Mouse (Mus musculus) heart, adult 2 months (tissue): ENCODE measurements around the gene Ky. TPM values are rescaled to one million over a fixed set of nuclear protein-coding genes. Genes with fewer than 3 reads are reported as not detected.

ENCODE experiments used
- DNase-seq, 2 experiments: peaks; one replicate each; pipeline ENCODE4 v3.0.0; 2021
- H3K27ac ChIP-seq: fragments of 200-600 bp; 2 replicates; pipeline ENCODE4 v1.8.1; 2022
- H3K27me3 ChIP-seq: fragments of 200-500 bp; 2 replicates; pipeline ENCODE4 v1.6.1; 2012; ENCODE audit warnings: mild to moderate bottlenecking, low read length, inconsistent platforms, mixed read lengths; ENCODE audit not compliant: control insufficient read depth, insufficient read depth
- H3K36me3 ChIP-seq: fragments of 200-500 bp; 2 replicates; pipeline ENCODE4 v1.6.1; 2012; ENCODE audit warnings: low read length, inconsistent platforms; ENCODE audit not compliant: control insufficient read depth, insufficient read depth
- H3K4me1 ChIP-seq: fragments of 200-500 bp; 2 replicates; pipeline ENCODE4 v1.6.1; 2011; ENCODE audit warnings: low read length; ENCODE audit not compliant: control insufficient read depth, insufficient read depth
- H3K4me3 ChIP-seq: fragments of 200-600 bp; 2 replicates; pipeline ENCODE4 v1.8.1; 2022
- H3K79me2 ChIP-seq: fragments of 200-500 bp; replicated peaks from 2 replicates; pipeline ENCODE4 v1.6.1; 2012; ENCODE audit warnings: mild to moderate bottlenecking, inconsistent platforms, low read length, moderate library complexity, mixed read lengths; ENCODE audit not compliant: control insufficient read depth, insufficient read depth
- H3K9ac ChIP-seq: fragments of 200-500 bp; 2 replicates; pipeline ENCODE4 v1.6.1; 2012; ENCODE audit warnings: low read depth, mild to moderate bottlenecking, control low read depth, inconsistent platforms, low read length, mixed read lengths
- CTCF ChIP-seq: fragments of 200-600 bp; IDR thresholded peaks from 2 replicates; pipeline ENCODE4 v1.8.1; 2022; ENCODE audit warnings: antibody characterized with exemption, mild to moderate bottlenecking, moderate library complexity
- EP300 ChIP-seq: fragments of 200-500 bp; IDR thresholded peaks from 2 replicates; pipeline ENCODE4 v1.6.1; 2011; ENCODE audit warnings: low read depth, low read length, control low read depth; ENCODE audit not compliant: insufficient read depth
- POLR2A ChIP-seq: fragments of 200-500 bp; IDR thresholded peaks from 2 replicates; pipeline ENCODE4 v1.6.1; 2011; ENCODE audit warnings: mild to moderate bottlenecking, low read depth, low read length, control low read depth; ENCODE audit not compliant: insufficient read depth
- WGBS: fragments of 180-500 bp; shearing (Covaris S2); methylation state at CpG from one replicate; pipeline ENCODE4 v1.1.7; 2018; 5-methylcytosine and 5-hydroxymethylcytosine counted together
- intact Hi-C: fragments of 180-260 bp; cut with DNase I; formaldehyde crosslinking; loops from one replicate; pipeline ENCODE4 v1.15.1; 2025
- polyA plus RNA-seq: library from polyadenylated mRNA; depleted of rRNA; stranded (reverse); fragments of >200 nt; gene quantifications from 2 replicates; pipeline ENCODE4 v1.2.3, GENCODE M21; 2012; rRNA removed
- total RNA-seq, 2 experiments: library from RNA; stranded (reverse); gene quantifications; 2 replicates each; pipeline ENCODE4 v1.2.3; 2021

The Ky gene
- total and polyA plus RNA-seq, 3 experiments, result 8.2 to 12.1 (median 11.4) TPM

DNA sequence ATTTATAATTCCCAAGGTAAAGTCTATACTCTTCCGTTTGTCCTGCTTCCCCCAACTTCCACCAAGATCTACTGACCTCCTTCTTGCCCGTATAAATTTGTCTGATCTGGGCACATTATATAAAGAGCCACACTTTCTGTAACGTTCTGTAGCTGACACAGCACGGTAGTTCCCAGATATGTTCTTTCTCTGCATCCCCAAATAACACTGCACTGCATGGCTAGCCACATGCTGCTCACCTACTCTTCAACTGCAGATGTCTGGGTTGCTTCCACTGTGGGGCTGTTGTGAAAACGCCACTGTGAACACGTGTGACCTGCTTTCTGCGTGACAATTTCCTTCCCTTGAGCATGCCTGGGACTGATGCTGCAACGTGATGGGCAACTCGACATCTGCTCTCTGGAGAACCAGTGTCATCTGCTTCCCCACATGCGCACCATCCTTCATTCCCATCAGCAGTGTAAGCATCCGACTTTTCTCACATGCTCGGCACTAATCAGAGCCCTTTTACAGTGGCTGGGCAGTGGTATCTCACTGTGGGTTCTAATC is 76.4 kb downstream of the Ky start:
- 70% methylated on average over 12 of the region's 12 CpGs for WGBS
- Histone ChIP-seq H3K27ac (no peak overlapping the region), H3K9ac (no peak overlapping the region), H3K36me3 (no peaks in the 10 kb centered on the region), H3K4me3 (no peak overlapping the region), H3K27me3 (no peaks in the 10 kb centered on the region), H3K4me1 (no peaks in the 10 kb centered on the region), H3K79me2 (no peaks in the 10 kb centered on the region)
- intact Hi-C loops, result no loop called here
- DNase-seq, result no peak
- TF ChIP-seq POLR2A, result no peak
- no peak for TF ChIP-seq CTCF

DNA sequence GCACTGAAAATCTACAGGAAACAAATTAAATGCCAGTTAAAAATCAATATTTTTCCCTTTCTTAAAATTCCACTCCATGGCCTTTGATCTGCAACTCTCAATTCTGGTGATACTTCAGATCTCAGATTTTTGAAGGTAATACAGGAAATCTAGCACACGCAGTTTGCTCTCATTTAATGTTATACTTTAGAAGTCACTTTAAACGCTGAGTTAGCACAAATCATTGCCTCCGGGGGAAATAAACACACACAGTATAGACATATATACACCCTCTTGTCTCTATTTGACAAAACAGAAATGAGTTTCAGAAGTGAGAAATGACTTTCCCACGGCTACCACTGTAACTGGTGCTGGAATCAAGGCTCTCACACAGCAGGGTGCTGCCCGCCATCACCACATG is 81.8 kb downstream of the Ky start:
- intact Hi-C loops, result no loop called here
- no peak for DNase-seq
- Histone ChIP-seq H3K27me3 (no peaks in the 10 kb centered on the region), H3K9ac (no peak overlapping the region), H3K36me3 (no peaks in the 10 kb centered on the region), H3K79me2 (no peaks in the 10 kb centered on the region), H3K27ac (no peak overlapping the region), H3K4me3 (no peak overlapping the region), H3K4me1 (no peaks in the 10 kb centered on the region)
- TF ChIP-seq POLR2A (no peak), EP300 (no peak), CTCF (no peak)
- WGBS, result 90% methylated on average over 5 of the region's 5 CpGs

DNA sequence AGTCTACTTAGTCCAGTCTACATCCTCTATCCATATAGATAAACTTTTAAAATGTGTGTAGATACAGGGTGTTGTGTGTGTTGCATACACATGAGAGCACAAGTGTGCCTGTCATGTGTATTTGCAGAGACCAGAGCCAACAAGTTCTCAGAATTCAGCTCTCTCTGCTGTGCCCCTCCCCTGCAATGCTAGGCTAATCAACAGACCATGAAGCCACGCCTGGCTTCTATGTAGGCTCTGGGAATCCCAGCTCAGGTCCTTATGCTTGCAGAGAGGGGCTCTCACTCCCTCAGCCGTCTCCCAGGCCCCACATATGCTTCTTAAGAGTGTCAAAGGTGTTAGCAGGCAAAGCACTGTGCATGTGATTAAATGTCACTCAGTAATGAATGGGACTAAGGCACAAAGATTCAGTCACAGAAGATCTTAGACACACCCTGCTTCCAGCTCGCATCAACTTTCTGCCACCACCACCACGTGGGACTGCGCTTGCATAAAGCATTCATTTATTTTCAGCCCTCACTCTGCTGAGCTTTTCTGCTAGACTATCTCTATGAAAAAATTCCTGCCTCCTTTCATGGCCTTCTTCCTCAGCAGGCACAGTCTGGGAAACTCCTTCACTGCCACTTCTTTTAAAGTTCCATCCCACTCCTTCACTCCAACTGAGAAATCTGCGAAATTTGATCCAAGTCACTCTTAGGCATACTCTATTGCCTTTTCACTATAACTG is 89.3 kb downstream of the Ky start:
- DNase-seq, result no peak
- Histone ChIP-seq H3K4me3 (no peak overlapping the region), H3K36me3 (no peaks in the 10 kb centered on the region; the same call in 1 of the 2 replicates), H3K27me3 (no peaks in the 10 kb centered on the region), H3K27ac (no peak overlapping the region), H3K79me2 (no peaks in the 10 kb centered on the region), H3K4me1 (no peaks in the 10 kb centered on the region), H3K9ac (no peak overlapping the region)
- intact Hi-C loops, result no loop called here
- TF ChIP-seq EP300 (no peak), POLR2A (no peak), CTCF (no peak)
- 82% methylated on average over 6 of the region's 6 CpGs for WGBS

Other genes with a start within 250 kb of the Ky start
- gene Ephb1, start 151.1 kb upstream of the Ky start, total RNA-seq, result 10 to 100 TPM; 21.2 to 23.3 TPM
- 2.8 and 3.1 TPM in 2 replicates for gene Ephb1, start 151.1 kb upstream of the Ky start, polyA plus RNA-seq
- 100 to 1,000 TPM; 344 to 384 TPM for gene Anapc13, start 120.5 kb downstream of the Ky start, total RNA-seq
- 128 and 135 TPM in 2 replicates for gene Anapc13, start 120.5 kb downstream of the Ky start, polyA plus RNA-seq
- gene Cep63, start 120.8 kb downstream of the Ky start, total RNA-seq, result 10 to 100 TPM; 49.4 to 57.5 TPM
- 7.3 and 9.9 TPM in 2 replicates for gene Cep63, start 120.8 kb downstream of the Ky start, polyA plus RNA-seq
- gene Amotl2, start 210.9 kb downstream of the Ky start, total RNA-seq, result 10 to 100 TPM; 56.5 to 66.3 TPM
- 25.9 and 28.3 TPM in 2 replicates for gene Amotl2, start 210.9 kb downstream of the Ky start, polyA plus RNA-seq